Mouse (Mus musculus): ENCODE data around the gene Chsy1. TPM values are rescaled to one million over a fixed set of nuclear protein-coding genes. Genes with fewer than 3 reads are reported as not detected.

Gene Chsy1
- polyA plus RNA-seq, 1 experiment from 2014 or later = 11.1 TPM

GRCm38 (mm10) chr7:66169476-66169875 lies 60.2 kb downstream of the Chsy1 start:
- Histone ChIP-seq H3K27me3 (replicated peaks) (no peaks in the 10 kb centered on the region), H3K9ac (no peak overlapping the region), H3K9me3 (no peaks in the 10 kb centered on the region), H3K36me3 (peaks cover 10% of the 10 kb centered on the region), H3K4me1 (replicated peaks) (peaks cover 3% of the 10 kb centered on the region; the same call in 1 of the 2 replicates), H3K27ac (no peak overlapping the region), H3K4me3 (replicated peaks) (no peak overlapping the region), H3K4me2 (replicated peaks) (no peak overlapping the region)
- 83% methylated on average over 6 of the region's 6 CpGs for WGBS
- ATAC-seq = no peak

- H3K4me1 ChIP-seq (replicated peaks) = no peaks in the 10 kb centered on the region
- H3K4me2 ChIP-seq (replicated peaks) = no peak overlapping the region
- H3K4me3 ChIP-seq (replicated peaks) = no peak overlapping the region
- H3K9me3 ChIP-seq = no peaks in the 10 kb centered on the region
- no peak overlapping the region for H3K27ac ChIP-seq
- WGBS = 95% methylated on average over 27 of the region's 27 CpGs
- peaks cover 10% of the 10 kb centered on the region for H3K36me3 ChIP-seq
- no peak for ATAC-seq
- no peaks in the 10 kb centered on the region for H3K27me3 ChIP-seq (replicated peaks)
- no peak overlapping the region for H3K9ac ChIP-seq
Observed at GRCm38 (mm10) chr7:66170802-66171505, 61.6 kb downstream of the Chsy1 start.

GRCm38 (mm10) chr7:66175738-66176137 lies 66.4 kb downstream of the Chsy1 start:
- H3K27ac ChIP-seq = no peak overlapping the region
- H3K27me3 ChIP-seq (replicated peaks) = no peaks in the 10 kb centered on the region
- H3K4me1 ChIP-seq (replicated peaks) = no peaks in the 10 kb centered on the region
- no peak overlapping the region for H3K9ac ChIP-seq
- H3K36me3 ChIP-seq = peaks cover 10% of the 10 kb centered on the region
- H3K4me3 ChIP-seq (replicated peaks) = no peak overlapping the region
- no peak for ATAC-seq
- 91% methylated on average over 6 of the region's 6 CpGs for WGBS
- no peak overlapping the region for H3K4me2 ChIP-seq (replicated peaks)
- no peaks in the 10 kb centered on the region for H3K9me3 ChIP-seq

GRCm38 (mm10) chr7:66176256-66176655 lies 66.9 kb downstream of the Chsy1 start:
- 90% methylated on average over 4 of the region's 4 CpGs for WGBS
- Histone ChIP-seq H3K27me3 (replicated peaks) (no peaks in the 10 kb centered on the region), H3K4me3 (replicated peaks) (no peak overlapping the region), H3K27ac (no peak overlapping the region), H3K9ac (no peak overlapping the region), H3K4me1 (replicated peaks) (no peaks in the 10 kb centered on the region), H3K9me3 (no peaks in the 10 kb centered on the region), H3K4me2 (replicated peaks) (no peak overlapping the region), H3K36me3 (peaks cover 7% of the 10 kb centered on the region)
- ATAC-seq = no peak

- no peaks in the 10 kb centered on the region for H3K27me3 ChIP-seq (replicated peaks)
- peaks cover 2% of the 10 kb centered on the region; the same call in 1 of the 2 replicates for H3K36me3 ChIP-seq
- 75% methylated on average over 4 of the region's 4 CpGs for WGBS
- H3K9ac ChIP-seq = no peak overlapping the region
- H3K9me3 ChIP-seq = no peaks in the 10 kb centered on the region
- no peak overlapping the region for H3K4me2 ChIP-seq (replicated peaks)
- H3K4me1 ChIP-seq (replicated peaks) = no peaks in the 10 kb centered on the region
- ATAC-seq = no peak
- H3K4me3 ChIP-seq (replicated peaks) = no peak overlapping the region
- no peak overlapping the region for H3K27ac ChIP-seq
Observed at GRCm38 (mm10) chr7:66176929-66177328, 67.6 kb downstream of the Chsy1 start.

GRCm38 (mm10) chr7:66178101-66178500 lies 68.8 kb downstream of the Chsy1 start:
- H3K9ac ChIP-seq = no peak overlapping the region
- no peak overlapping the region for H3K27ac ChIP-seq
- H3K36me3 ChIP-seq = no peaks in the 10 kb centered on the region
- H3K4me1 ChIP-seq (replicated peaks) = no peaks in the 10 kb centered on the region
- H3K4me2 ChIP-seq (replicated peaks) = no peak overlapping the region
- no peak for ATAC-seq
- no peaks in the 10 kb centered on the region for H3K27me3 ChIP-seq (replicated peaks)
- no peak overlapping the region for H3K4me3 ChIP-seq (replicated peaks)
- no peaks in the 10 kb centered on the region for H3K9me3 ChIP-seq
- WGBS = 90% methylated on average over 6 of the region's 6 CpGs

- H3K27ac ChIP-seq = no peak overlapping the region
- WGBS = 48% methylated on average over 10 of the region's 10 CpGs
Observed at GRCm38 (mm10) chr7:66179120-66179581, 69.8 kb downstream of the Chsy1 start.

GRCm38 (mm10) chr7:66179711-66180110 lies 70.4 kb downstream of the Chsy1 start:
- Histone ChIP-seq H3K27ac (no peak overlapping the region), H3K9me3 (no peaks in the 10 kb centered on the region), H3K36me3 (no peaks in the 10 kb centered on the region), H3K4me1 (replicated peaks) (no peaks in the 10 kb centered on the region), H3K4me2 (replicated peaks) (no peak overlapping the region), H3K4me3 (replicated peaks) (no peak overlapping the region), H3K9ac (no peak overlapping the region), H3K27me3 (replicated peaks) (no peaks in the 10 kb centered on the region)
- no peak for ATAC-seq
- 89% methylated on average over 7 of the region's 7 CpGs for WGBS

More at GRCm38 (mm10) chr7:66179120-66179581, 69.8 kb downstream of the Chsy1 start:
- no peaks in the 10 kb centered on the region for H3K4me1 ChIP-seq (replicated peaks)
- H3K27me3 ChIP-seq (replicated peaks) = no peaks in the 10 kb centered on the region
- no peaks in the 10 kb centered on the region for H3K36me3 ChIP-seq
- no peak overlapping the region for H3K4me3 ChIP-seq (replicated peaks)
- no peaks in the 10 kb centered on the region for H3K9me3 ChIP-seq
- H3K4me2 ChIP-seq (replicated peaks) = no peak overlapping the region
- no peak overlapping the region for H3K9ac ChIP-seq
- ATAC-seq = no peak

GRCm38 (mm10) chr7:66180260-66180659 lies 70.9 kb downstream of the Chsy1 start:
- no peak overlapping the region for H3K4me2 ChIP-seq (replicated peaks)
- H3K9ac ChIP-seq = no peak overlapping the region
- H3K36me3 ChIP-seq = no peaks in the 10 kb centered on the region
- no peak for ATAC-seq
- no peaks in the 10 kb centered on the region for H3K4me1 ChIP-seq (replicated peaks)
- no peaks in the 10 kb centered on the region for H3K9me3 ChIP-seq
- H3K27me3 ChIP-seq (replicated peaks) = no peaks in the 10 kb centered on the region
- H3K27ac ChIP-seq = no peak overlapping the region
- H3K4me3 ChIP-seq (replicated peaks) = no peak overlapping the region
- 78% methylated on average over 3 of the region's 3 CpGs for WGBS

GRCm38 (mm10) chr7:66180711-66181365 lies 71.5 kb downstream of the Chsy1 start:
- ATAC-seq = no peak
- H3K36me3 ChIP-seq = no peaks in the 10 kb centered on the region
- H3K4me2 ChIP-seq (replicated peaks) = no peak overlapping the region
- H3K4me3 ChIP-seq (replicated peaks) = no peak overlapping the region
- no peak overlapping the region for H3K27ac ChIP-seq
- no peaks in the 10 kb centered on the region for H3K4me1 ChIP-seq (replicated peaks)
- WGBS = 88% methylated on average over 10 of the region's 10 CpGs
- H3K9me3 ChIP-seq = no peaks in the 10 kb centered on the region
- no peaks in the 10 kb centered on the region for H3K27me3 ChIP-seq (replicated peaks)
- no peak overlapping the region for H3K9ac ChIP-seq

GRCm38 (mm10) chr7:66182075-66182715 lies 72.9 kb downstream of the Chsy1 start:
- no peak overlapping the region for H3K27ac ChIP-seq
- H3K9me3 ChIP-seq = no peaks in the 10 kb centered on the region
- H3K36me3 ChIP-seq = no peaks in the 10 kb centered on the region
- no peak overlapping the region for H3K4me2 ChIP-seq (replicated peaks)
- no peak overlapping the region for H3K4me3 ChIP-seq (replicated peaks)
- H3K4me1 ChIP-seq (replicated peaks) = no peaks in the 10 kb centered on the region
- no peak for ATAC-seq
- WGBS = 87% methylated on average over 7 of the region's 7 CpGs
- no peaks in the 10 kb centered on the region for H3K27me3 ChIP-seq (replicated peaks)
- H3K9ac ChIP-seq = no peak overlapping the region

GRCm38 (mm10) chr7:66183404-66183803 lies 74.1 kb downstream of the Chsy1 start:
- 59% methylated on average over 8 of the region's 8 CpGs for WGBS
- no peak overlapping the region for H3K27ac ChIP-seq

More at GRCm38 (mm10) chr7:66183404-66183803, 74.1 kb downstream of the Chsy1 start:
- Histone ChIP-seq H3K36me3 (no peaks in the 10 kb centered on the region), H3K9ac (no peak overlapping the region), H3K4me3 (replicated peaks) (no peak overlapping the region), H3K4me2 (replicated peaks) (no peak overlapping the region), H3K4me1 (replicated peaks) (no peaks in the 10 kb centered on the region), H3K9me3 (no peaks in the 10 kb centered on the region), H3K27me3 (replicated peaks) (no peaks in the 10 kb centered on the region)
- no peak for ATAC-seq

All from intestine, embryonic 15.5 days (tissue).